Mouse (Mus musculus) heart, embryonic 13.5 days (tissue): ENCODE results near the gene Wbp2nl. TPM values are rescaled to one million over a fixed set of nuclear protein-coding genes. Genes with fewer than 3 reads are reported as not detected.

Source experiments
- ATAC-seq: fragments of 200-750 bp; cut with Nextera tagmentation; 2 replicates; pipeline ENCODE4 v1.8.0; 2017; ENCODE audit warnings: moderate TSS enrichment; ENCODE audit not compliant: insufficient number of reproducible peaks, low FRiP score, low TSS enrichment; ENCODE audit errors: extremely low read depth
- H3K27ac ChIP-seq: fragments of 300-500 bp; sonication (generic); replicated peaks from 2 replicates; pipeline ENCODE4 v1.5.1; 2015; ENCODE audit warnings: moderate library complexity, mild to moderate bottlenecking, inconsistent platforms
- H3K27me3 ChIP-seq: fragments of 300-500 bp; sonication (generic); replicated peaks from 2 replicates; pipeline ENCODE4 v1.6.1; 2015; ENCODE audit warnings: mild to moderate bottlenecking, inconsistent platforms
- H3K36me3 ChIP-seq: fragments of 300-500 bp; sonication (generic); 2 replicates; pipeline ENCODE4 v1.6.1; 2015; ENCODE audit warnings: mild to moderate bottlenecking, inconsistent platforms
- H3K4me1 ChIP-seq: fragments of 300-500 bp; sonication (generic); 2 replicates; pipeline ENCODE4 v1.6.1; 2015; ENCODE audit warnings: inconsistent platforms
- H3K4me2 ChIP-seq: fragments of 300-500 bp; sonication (generic); 2 replicates; pipeline ENCODE4 v1.6.1; 2015; ENCODE audit warnings: inconsistent platforms, mild to moderate bottlenecking, moderate library complexity
- H3K4me3 ChIP-seq: fragments of 300-500 bp; sonication (generic); 2 replicates; pipeline ENCODE4 v1.5.1; 2015; ENCODE audit warnings: moderate library complexity, mild to moderate bottlenecking, inconsistent platforms
- H3K9ac ChIP-seq: fragments of 300-500 bp; sonication (generic); 2 replicates; pipeline ENCODE4 v1.6.1; 2015; ENCODE audit warnings: inconsistent platforms, mild to moderate bottlenecking, moderate library complexity
- H3K9me3 ChIP-seq: fragments of 300-500 bp; sonication (generic); 2 replicates; pipeline ENCODE4 v1.6.1; 2016; ENCODE audit warnings: inconsistent platforms
- WGBS: fragments of 180-500 bp; shearing (Covaris S2); methylation state at CpG from one replicate; pipeline ENCODE4 v1.1.7; 2015; ENCODE audit warnings: mixed read lengths; 5-methylcytosine and 5-hydroxymethylcytosine counted together
- polyA plus RNA-seq: library from polyadenylated mRNA; unstranded; fragments of >200 nt; fragmentation: Nextera tagmentation; extraction: Ambion mirVana; gene quantifications from 2 replicates; pipeline ENCODE4 v1.2.1, GENCODE M21; 2015

The Wbp2nl gene
- polyA plus RNA-seq, 1 experiment from 2014 or later = 0.49 TPM

DNA sequence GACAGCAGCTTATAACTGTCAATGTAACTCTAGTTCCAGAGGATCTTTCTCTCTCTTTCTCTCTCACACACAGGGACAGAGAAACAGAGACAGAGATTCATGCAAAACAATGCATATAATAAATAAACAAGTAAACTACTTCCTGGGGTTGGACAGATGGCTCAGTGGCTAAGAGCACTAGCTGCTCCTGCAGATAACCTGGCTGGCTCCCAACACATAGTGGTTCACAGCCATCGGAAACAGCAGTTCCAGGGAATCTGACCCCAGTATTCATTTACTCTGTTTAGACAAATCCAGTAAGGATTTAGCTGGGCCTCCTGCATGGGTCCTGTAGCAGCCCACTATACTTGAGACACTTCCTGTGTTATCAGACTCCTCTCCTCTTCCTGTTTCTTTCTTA is 20.9 kb downstream of the Wbp2nl start:
- Histone ChIP-seq H3K27ac (no peak overlapping the region), H3K9me3 (no peaks in the 10 kb centered on the region), H3K4me3 (no peak overlapping the region), H3K27me3 (no peaks in the 10 kb centered on the region), H3K36me3 (no peaks in the 10 kb centered on the region), H3K9ac (no peak overlapping the region), H3K4me2 (no peak overlapping the region), H3K4me1 (no peaks in the 10 kb centered on the region)
- no peak for ATAC-seq
- 31% methylated on average over 1 of the region's 1 CpGs for WGBS

DNA sequence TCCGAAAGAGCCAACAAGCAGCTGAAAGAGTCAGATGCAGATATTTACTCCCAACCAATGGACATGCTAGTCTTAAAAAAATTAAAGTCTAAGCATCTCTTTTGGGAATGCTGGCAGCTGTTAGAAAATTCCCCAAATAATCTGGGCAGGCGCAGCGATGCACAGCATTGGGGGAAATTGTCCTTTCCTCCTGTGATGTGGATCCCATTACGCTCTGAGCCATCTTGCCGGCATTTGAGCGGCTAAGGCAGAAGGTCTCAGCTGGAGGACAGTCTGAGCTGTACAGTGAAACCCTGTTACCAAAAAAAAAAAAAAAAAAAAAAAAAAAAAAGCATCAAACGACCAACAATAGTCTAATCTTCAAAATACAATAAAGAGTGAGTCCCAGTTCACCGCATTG is 23.4 kb downstream of the Wbp2nl start:
- no peaks in the 10 kb centered on the region for H3K27me3 ChIP-seq
- H3K9me3 ChIP-seq = no peaks in the 10 kb centered on the region
- no peak overlapping the region for H3K4me3 ChIP-seq
- no peaks in the 10 kb centered on the region for H3K36me3 ChIP-seq
- ATAC-seq = no peak
- H3K4me2 ChIP-seq = no peak overlapping the region
- WGBS = 74% methylated on average over 8 of the region's 8 CpGs
- H3K4me1 ChIP-seq = no peaks in the 10 kb centered on the region
- H3K9ac ChIP-seq = no peak overlapping the region
- no peak overlapping the region for H3K27ac ChIP-seq

DNA sequence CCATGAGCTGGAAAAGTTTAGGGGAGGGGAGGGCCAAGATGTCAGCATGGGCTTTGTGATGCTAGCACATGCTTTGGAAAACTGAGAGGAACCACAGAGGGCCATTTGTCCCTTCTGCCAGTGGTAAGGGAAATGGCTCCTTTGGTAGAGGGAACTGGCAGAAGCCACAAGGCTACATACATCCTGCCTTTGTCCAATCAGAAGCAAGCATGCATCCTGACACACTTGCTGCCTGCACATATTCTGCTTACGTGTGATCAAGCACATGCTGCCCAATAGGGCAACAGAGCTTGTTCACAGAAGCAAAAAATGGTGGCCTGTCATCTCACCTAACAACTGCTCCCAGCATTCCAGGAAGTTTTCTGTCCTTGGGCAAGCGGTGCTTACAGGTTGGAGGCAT is 26.6 kb downstream of the Wbp2nl start:
- Histone ChIP-seq H3K4me2 (no peak overlapping the region), H3K9ac (no peak overlapping the region), H3K36me3 (peaks cover 17% of the 10 kb centered on the region), H3K4me1 (no peaks in the 10 kb centered on the region), H3K4me3 (no peak overlapping the region), H3K9me3 (no peaks in the 10 kb centered on the region), H3K27ac (no peak overlapping the region), H3K27me3 (no peaks in the 10 kb centered on the region)
- ATAC-seq = no peak
- WGBS = 70% methylated on average over 2 of the region's 2 CpGs

DNA sequence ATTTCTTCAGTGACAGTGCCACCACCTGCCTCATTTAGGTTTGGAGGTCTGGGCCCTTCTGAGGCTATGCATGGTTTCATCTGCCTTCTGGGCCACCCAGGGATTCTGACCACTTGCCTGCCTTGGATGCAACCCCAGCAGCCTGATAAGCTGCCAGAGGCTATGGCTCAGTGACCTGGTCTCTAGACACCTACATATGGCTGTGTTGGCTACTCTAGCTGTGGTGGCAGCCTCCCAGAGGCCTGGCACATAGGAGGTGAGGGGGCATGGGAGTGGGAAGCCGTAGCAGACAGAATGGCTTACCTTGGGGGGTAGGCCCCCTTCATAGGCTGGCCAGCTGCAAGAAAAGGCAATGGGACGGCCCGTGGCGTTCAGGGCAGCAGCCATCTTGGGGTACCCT is 36.4 kb downstream of the Wbp2nl start:
- Histone ChIP-seq H3K9ac (no peak overlapping the region), H3K36me3 (peaks cover 63% of the 10 kb centered on the region), H3K27ac (no peak overlapping the region), H3K4me1 (peaks cover 24% of the 10 kb centered on the region), H3K9me3 (no peaks in the 10 kb centered on the region), H3K27me3 (no peaks in the 10 kb centered on the region), H3K4me2 (no peak overlapping the region), H3K4me3 (no peak overlapping the region)
- no peak for ATAC-seq
- 94% methylated on average over 4 of the region's 4 CpGs for WGBS

DNA sequence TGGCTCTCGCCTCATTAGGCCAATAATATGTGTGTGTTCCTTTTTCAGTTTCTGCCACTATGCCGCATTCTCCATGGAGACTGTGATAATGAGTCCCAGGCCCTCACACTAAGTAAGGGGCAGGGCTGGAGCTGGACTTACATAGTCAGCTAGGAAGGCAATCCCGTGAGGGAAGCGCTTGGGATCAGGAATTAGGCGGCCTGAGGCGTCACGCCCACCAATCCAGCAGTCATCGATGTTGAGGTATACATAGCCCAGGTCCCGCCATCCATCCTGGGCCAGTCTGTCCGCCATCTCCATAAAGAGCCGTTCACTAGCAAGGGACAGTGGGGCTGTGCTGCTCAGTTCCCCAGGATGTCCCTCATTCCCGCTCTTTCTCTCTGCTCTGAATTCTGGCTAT is 37.9 kb downstream of the Wbp2nl start:
- Histone ChIP-seq H3K36me3 (peaks cover 49% of the 10 kb centered on the region), H3K27ac (no peak overlapping the region), H3K4me3 (peak overlapping the region; percentile 63; the same call in 1 of the 2 replicates), H3K9ac (peak overlapping the region; percentile 80; the same call in 1 of the 2 replicates), H3K9me3 (no peaks in the 10 kb centered on the region), H3K4me1 (peaks cover 38% of the 10 kb centered on the region), H3K4me2 (peak overlapping the region; percentile 93), H3K27me3 (no peaks in the 10 kb centered on the region)
- ATAC-seq = no peak
- 84% methylated on average over 12 of the region's 12 CpGs for WGBS

DNA sequence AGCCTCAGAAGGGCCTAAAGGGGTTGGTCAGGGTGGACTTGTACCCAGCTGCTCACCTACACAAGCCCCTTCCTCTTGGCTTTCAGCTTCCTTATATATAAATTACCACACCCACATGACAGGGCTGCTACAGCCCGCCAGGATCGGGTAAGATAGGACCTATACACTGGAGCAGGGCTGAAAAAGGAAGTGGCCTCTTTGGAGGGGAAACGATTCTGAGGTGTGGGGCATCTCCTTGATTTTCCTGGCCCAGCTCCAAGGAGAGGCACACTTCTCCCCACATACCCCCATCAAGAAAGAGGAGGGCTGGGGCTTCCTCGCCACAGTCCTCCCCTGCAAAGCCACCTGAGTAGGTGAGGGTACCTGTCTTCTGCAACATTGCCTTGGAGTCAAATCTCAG is 39.1 kb downstream of the Wbp2nl start:
- peak overlapping the region; percentile 93 for H3K4me2 ChIP-seq
- 14% methylated on average over 4 of the region's 4 CpGs for WGBS
- H3K9me3 ChIP-seq = no peaks in the 10 kb centered on the region
- H3K36me3 ChIP-seq = peaks cover 38% of the 10 kb centered on the region
- H3K27me3 ChIP-seq = no peaks in the 10 kb centered on the region
- H3K4me3 ChIP-seq = peak overlapping the region; percentile 63
- H3K27ac ChIP-seq = peak overlapping the region; percentile 66
- H3K4me1 ChIP-seq = peaks cover 48% of the 10 kb centered on the region
- no peak for ATAC-seq
- peak overlapping the region; percentile 80 for H3K9ac ChIP-seq

DNA sequence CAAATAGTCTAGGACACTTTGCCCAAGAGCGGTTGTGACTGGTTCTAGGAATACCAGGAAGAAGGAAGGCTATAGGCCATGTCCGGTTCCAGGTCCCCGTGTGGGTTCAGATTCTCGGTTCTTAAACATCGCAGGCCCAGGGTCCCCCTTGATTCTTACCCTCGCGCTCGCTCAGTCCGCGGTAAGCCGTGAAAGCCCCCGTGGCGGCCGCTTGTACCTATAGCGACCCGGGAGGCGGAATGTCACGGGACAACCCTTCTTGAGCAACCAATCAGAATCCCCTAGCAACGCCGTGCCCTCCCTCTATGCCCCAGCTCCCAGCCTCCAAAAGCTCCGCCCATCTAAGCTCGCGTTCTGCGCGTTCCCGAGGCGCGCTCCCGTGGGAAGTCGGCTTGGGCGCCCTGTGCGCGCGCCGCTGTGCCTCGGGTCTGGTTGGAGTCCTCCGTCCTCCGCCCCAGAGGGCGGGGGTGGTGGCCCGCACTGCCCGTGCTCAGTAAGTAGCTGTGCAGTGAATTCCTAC is 39.9 kb downstream of the Wbp2nl start, which contains the start of the genes Naga, Pheta2 and Smdt1:
Gene Naga, minus strand, starts transcription at position 333 of the 520 bp plus-strand sequence.
Gene Pheta2, plus strand, starts transcription at position 350 of the 520 bp plus-strand sequence.
Gene Smdt1, plus strand, starts transcription at position 367 of the 520 bp plus-strand sequence.
- peak within 1 kb of the TSS; percentile 89 for H3K27ac ChIP-seq
- under 1% methylated on average over 41 of the region's 41 CpGs for WGBS
- H3K9me3 ChIP-seq = no peaks in the 10 kb centered on the region
- H3K4me1 ChIP-seq = peaks cover 48% of the 10 kb centered on the region
- H3K36me3 ChIP-seq = peaks cover 32% of the 10 kb centered on the region
- H3K4me2 ChIP-seq = peak within 1 kb of the TSS; percentile 93
- H3K4me3 ChIP-seq = peak within 1 kb of the TSS; percentile 63
- H3K9ac ChIP-seq = peak within 1 kb of the TSS; percentile 80
- ATAC-seq = peak; percentile 84
- no peaks in the 10 kb centered on the region for H3K27me3 ChIP-seq

DNA sequence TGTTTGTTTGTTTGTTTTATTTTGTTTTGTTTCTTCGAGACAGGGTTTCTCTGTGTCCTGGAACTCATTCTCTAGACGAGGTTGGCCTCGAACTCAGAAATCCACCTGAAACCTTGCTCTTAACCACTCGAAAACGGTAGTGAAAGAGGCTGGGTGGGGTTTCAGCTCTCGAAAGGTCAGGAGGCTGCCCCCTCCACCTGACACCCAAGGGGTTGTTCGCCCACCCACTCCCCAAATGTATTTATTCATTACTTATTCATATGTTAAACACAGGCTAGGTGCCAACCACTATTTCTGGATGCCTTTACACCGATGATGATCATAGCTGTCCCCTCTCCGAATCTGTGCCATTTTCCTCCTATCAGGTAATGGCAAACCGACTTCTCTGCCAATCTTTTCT is 40.4 kb downstream of the Wbp2nl start:
- ATAC-seq = no peak
- Histone ChIP-seq H3K27me3 (no peaks in the 10 kb centered on the region), H3K36me3 (peaks cover 33% of the 10 kb centered on the region), H3K9me3 (no peaks in the 10 kb centered on the region), H3K27ac (peak overlapping the region; percentile 89), H3K4me3 (peak overlapping the region; percentile 63), H3K9ac (peak overlapping the region; percentile 80), H3K4me1 (peaks cover 48% of the 10 kb centered on the region), H3K4me2 (peak overlapping the region; percentile 93)
- WGBS = 55% methylated on average over 10 of the region's 10 CpGs

DNA sequence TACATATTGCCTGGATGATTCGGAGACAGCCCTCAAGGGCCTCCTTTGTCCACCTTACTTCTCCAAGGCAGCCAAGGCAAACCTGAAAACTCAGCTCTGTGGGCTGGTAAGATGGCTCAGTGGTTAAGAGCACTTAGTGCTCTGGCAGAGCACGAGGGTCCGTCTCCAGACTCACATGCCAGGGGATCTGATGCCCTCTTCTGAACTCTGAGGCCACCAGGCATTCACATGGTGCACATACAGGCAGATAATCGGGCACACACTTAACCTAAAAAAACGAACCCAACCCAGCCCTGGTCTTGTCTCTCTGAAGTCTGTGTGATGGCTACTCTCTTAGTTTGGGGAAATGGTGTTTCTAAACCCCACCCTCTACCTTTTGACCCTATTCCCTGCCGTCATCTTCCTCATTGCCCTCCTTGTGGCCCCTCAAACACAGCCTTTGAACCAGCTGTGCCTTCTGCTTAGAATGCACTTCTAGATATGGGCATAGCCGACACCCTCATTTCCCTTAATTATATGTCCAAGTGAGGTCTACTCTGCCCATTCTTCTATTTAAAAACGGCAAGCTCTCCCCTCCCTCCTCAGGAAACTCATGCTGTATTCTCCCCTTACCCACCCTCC is 41.0 kb downstream of the Wbp2nl start:
- peak overlapping the region; percentile 63; the same call in 1 of the 2 replicates for H3K4me3 ChIP-seq
- no peaks in the 10 kb centered on the region for H3K27me3 ChIP-seq
- 65% methylated on average over 8 of the region's 8 CpGs for WGBS
- peak overlapping the region; percentile 89 for H3K27ac ChIP-seq
- no peak for ATAC-seq
- peaks cover 27% of the 10 kb centered on the region for H3K36me3 ChIP-seq
- no peaks in the 10 kb centered on the region for H3K9me3 ChIP-seq
- peak overlapping the region; percentile 87; the same call in 1 of the 2 replicates for H3K9ac ChIP-seq
- peaks cover 48% of the 10 kb centered on the region for H3K4me1 ChIP-seq
- peak overlapping the region; percentile 93 for H3K4me2 ChIP-seq

DNA sequence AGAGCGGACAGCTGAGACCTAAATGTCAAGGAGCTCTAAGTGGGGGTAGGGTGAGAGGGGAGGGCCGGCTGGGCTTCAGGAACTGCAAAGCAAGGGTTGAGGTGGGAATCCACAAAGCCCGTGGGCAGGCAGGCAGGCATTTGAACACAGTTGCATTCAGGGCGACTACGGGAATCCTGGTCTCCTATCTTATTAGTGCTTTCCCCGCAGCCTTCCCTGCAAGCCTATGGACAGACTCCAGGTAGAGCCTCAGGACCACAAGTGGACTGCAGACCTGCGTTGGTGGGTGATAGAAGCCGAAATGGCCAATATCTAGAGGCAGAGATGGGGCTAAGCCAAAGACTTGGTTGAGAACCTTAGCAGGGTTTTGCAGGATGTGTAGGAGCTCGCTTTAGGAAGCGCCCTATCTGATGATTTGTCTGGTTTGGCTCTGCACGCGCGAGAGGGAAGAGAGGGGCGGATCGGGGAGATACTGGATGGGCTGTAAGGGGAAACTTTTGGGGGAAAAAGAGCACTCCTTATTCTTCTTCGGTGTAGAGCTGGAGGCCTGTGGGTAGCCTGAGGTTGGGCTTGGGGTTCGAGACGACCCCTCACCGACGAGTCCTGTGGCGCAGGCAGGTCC is 41.8 kb downstream of the Wbp2nl start:
- H3K9ac ChIP-seq = peak overlapping the region; percentile 87

DNA sequence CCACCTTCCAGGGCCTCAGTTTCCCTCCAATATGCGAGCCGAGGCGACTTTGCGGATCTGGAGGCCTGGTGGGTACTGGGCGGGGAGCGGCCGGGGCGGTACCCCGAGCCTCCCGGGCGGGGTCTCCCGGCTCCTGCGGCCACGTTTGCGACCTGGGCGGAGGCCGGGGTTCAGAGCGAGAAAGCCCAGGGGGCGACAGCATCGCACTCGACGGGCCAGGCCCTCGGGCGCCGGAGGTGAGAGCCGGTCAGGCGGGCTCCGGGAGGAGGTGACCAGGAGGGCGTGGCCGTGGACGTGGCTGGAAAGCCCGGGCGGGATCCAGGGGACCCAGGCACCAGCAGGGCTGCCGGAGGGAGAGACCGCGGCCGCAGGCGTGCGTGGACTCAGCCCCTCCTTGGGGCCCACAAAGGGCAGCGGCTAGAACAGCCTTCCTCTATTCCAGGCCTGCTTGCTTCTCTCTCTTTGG is 42.3 kb downstream of the Wbp2nl start:
- peak; percentile 43 for ATAC-seq
- H3K4me2 ChIP-seq = peak overlapping the region; percentile 93
- H3K27me3 ChIP-seq = no peaks in the 10 kb centered on the region
- H3K9ac ChIP-seq = peak overlapping the region; percentile 87
- WGBS = under 1% methylated on average over 39 of the region's 40 CpGs
- H3K36me3 ChIP-seq = peaks cover 13% of the 10 kb centered on the region
- H3K4me1 ChIP-seq = peaks cover 52% of the 10 kb centered on the region
- H3K9me3 ChIP-seq = no peaks in the 10 kb centered on the region
- H3K27ac ChIP-seq = peak overlapping the region; percentile 89
- H3K4me3 ChIP-seq = peak overlapping the region; percentile 53

More for the DNA sequence above, 41.8 kb downstream of the Wbp2nl start:
- Histone ChIP-seq H3K4me3 (peak overlapping the region; percentile 53), H3K27me3 (no peaks in the 10 kb centered on the region), H3K4me1 (peaks cover 52% of the 10 kb centered on the region), H3K9me3 (no peaks in the 10 kb centered on the region), H3K4me2 (peak overlapping the region; percentile 93), H3K27ac (peak overlapping the region; percentile 89), H3K36me3 (peaks cover 19% of the 10 kb centered on the region)
- 26% methylated on average over 21 of the region's 21 CpGs for WGBS
- no peak for ATAC-seq
